Mouse (Mus musculus) bone marrow macrophage, adult 2 months (primary cell): Measurements from ENCODE around the gene Klb.

Source experiments
- CTCF ChIP-seq: IDR thresholded peaks from 2 replicates; pipeline ENCODE4 v1.5.1; 2012; ENCODE audit warnings: low read depth, mild to moderate bottlenecking, low read length, moderate library complexity
- POLR2A ChIP-seq: IDR thresholded peaks from 2 replicates; pipeline ENCODE4 v1.6.1; 2012; ENCODE audit warnings: mild to moderate bottlenecking, low read depth, low read length, borderline replicate concordance

DNA sequence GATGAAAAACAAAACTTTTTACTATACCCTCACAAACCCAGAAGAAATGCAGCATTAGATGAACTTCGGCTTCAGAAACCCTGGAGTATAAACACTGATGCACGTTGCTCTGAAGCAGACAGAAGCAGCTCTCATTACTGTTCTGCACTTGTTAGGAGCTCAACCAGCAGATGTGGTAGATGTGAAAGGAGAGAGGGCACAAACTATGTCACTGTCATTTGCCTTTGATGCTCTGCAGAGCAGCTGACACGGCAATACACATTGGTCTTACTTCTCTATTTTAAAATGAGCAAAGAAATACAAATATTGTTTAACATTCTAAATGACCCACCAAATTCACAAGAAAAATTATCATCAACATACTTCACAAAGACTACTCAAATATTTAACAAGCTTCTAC is 18.1 kb upstream of the Klb start:
- TF ChIP-seq POLR2A (no peak), CTCF (no peak)
